Mouse (Mus musculus) CH12.LX (cell line): ENCODE data around the gene Tssk4. TPM values are rescaled to one million over a fixed set of nuclear protein-coding genes. Genes with fewer than 3 reads are reported as not detected.

Experiments
- DNase-seq: peaks from one replicate; pipeline ENCODE4 v3.0.0-alpha.2; 2013; ENCODE audit errors: extremely low read depth
- H3K27ac ChIP-seq: 2 replicates; pipeline ENCODE4 v1.5.1; 2012; ENCODE audit warnings: low read depth, mild to moderate bottlenecking, control low read depth, moderate library complexity; ENCODE audit not compliant: insufficient read depth
- H3K27me3 ChIP-seq: replicated peaks from 2 replicates; pipeline ENCODE3; 2012; ENCODE audit warnings: inconsistent platforms
- H3K36me3 ChIP-seq, 2 experiments: replicated peaks in 1 of 2; 2 replicates each; pipeline versions ENCODE3 to v1.6.1; 2012; ENCODE audit warnings: inconsistent platforms in 1 of 2, low read length in 1 of 2, mild to moderate bottlenecking in 1 of 2, mixed read lengths in 1 of 2, moderate library complexity in 1 of 2; ENCODE audit not compliant: control insufficient read depth in 1 of 2, insufficient read depth in 1 of 2
- H3K4me1 ChIP-seq, 2 experiments: 2 replicates each; pipeline ENCODE4 v1.6.1; 2012; ENCODE audit warnings: inconsistent platforms in 1 of 2, moderate library complexity in 1 of 2; ENCODE audit not compliant: insufficient read depth in 2 of 2, control insufficient read depth in 1 of 2
- H3K4me2 ChIP-seq: 2 replicates; pipeline ENCODE4 v1.6.1; 2012; ENCODE audit warnings: low read depth, mild to moderate bottlenecking, control low read depth; ENCODE audit not compliant: poor library complexity, insufficient read depth, severe bottlenecking
- H3K4me3 ChIP-seq, 3 experiments: fragments of 150-350 bp in 1 of 3; sonication (generic) in 1 of 3; replicated peaks in 1 of 3; 2 replicates each; pipeline versions ENCODE3 to v1.5.1; 2011 to 2012; ENCODE audit warnings: low read depth in 2 of 3, low read length in 2 of 3, mild to moderate bottlenecking in 2 of 3, moderate library complexity in 2 of 3, control low read depth in 1 of 3, improper control_type of control experiment in 1 of 3, inconsistent platforms in 1 of 3, mixed read lengths in 1 of 3; ENCODE audit not compliant: poor library complexity in 1 of 3
- H3K79me2 ChIP-seq: replicated peaks from 2 replicates; pipeline ENCODE4 v1.6.1; 2012; ENCODE audit warnings: mild to moderate bottlenecking, moderate library complexity; ENCODE audit not compliant: control insufficient read depth, poor library complexity, insufficient read depth, severe bottlenecking; ENCODE audit errors: extremely low read depth
- H3K9ac ChIP-seq: 2 replicates; pipeline ENCODE4 v1.6.1; 2012; ENCODE audit warnings: low read depth, mild to moderate bottlenecking, control low read depth, moderate library complexity; ENCODE audit not compliant: insufficient read depth
- H3K9me3 ChIP-seq: replicated peaks from 2 replicates; pipeline ENCODE3; 2012; ENCODE audit warnings: low read length, inconsistent platforms, mixed read lengths
- BHLHE40 ChIP-seq: IDR thresholded peaks from 2 replicates; pipeline ENCODE4 v1.6.1; 2011; ENCODE audit warnings: mild to moderate bottlenecking, low read depth, low read length, improper control_type of control experiment
- CHD1 ChIP-seq: IDR thresholded peaks from 2 replicates; pipeline ENCODE4 v1.6.1; 2012; ENCODE audit warnings: low read depth, low read length, improper control_type of control experiment, inconsistent platforms
- CHD2 ChIP-seq: IDR thresholded peaks from 2 replicates; pipeline ENCODE4 v1.6.1; 2011; ENCODE audit warnings: low read length, improper control_type of control experiment
- CTCF ChIP-seq, 2 experiments: IDR thresholded peaks in 1 of 2; conservative IDR thresholded peaks in 1 of 2; 2 replicates each; pipeline ENCODE4 v1.5.1; 2011 to 2012; ENCODE audit warnings: low read depth in 2 of 2, low read length in 2 of 2, improper control_type of control experiment in 1 of 2, inconsistent platforms in 1 of 2, mild to moderate bottlenecking in 1 of 2, moderate library complexity in 1 of 2
- E2F4 ChIP-seq: IDR thresholded peaks from 2 replicates; pipeline ENCODE4 v1.6.1; 2011; ENCODE audit warnings: low read depth, low read length, improper control_type of control experiment; ENCODE audit not compliant: insufficient replicate concordance
- ELF1 ChIP-seq: IDR thresholded peaks from 2 replicates; pipeline ENCODE4 v1.6.1; 2014; ENCODE audit warnings: low read depth, mild to moderate bottlenecking, inconsistent platforms, low read length, improper control_type of control experiment
- EP300 ChIP-seq: IDR thresholded peaks from 2 replicates; pipeline ENCODE4 v1.6.1; 2011; ENCODE audit warnings: low read length, improper control_type of control experiment
- ETS1 ChIP-seq: conservative IDR thresholded peaks from 2 replicates; pipeline ENCODE4 v1.6.1; 2012; ENCODE audit warnings: low read depth, mild to moderate bottlenecking, inconsistent platforms, low read length, improper control_type of control experiment, moderate library complexity
- GABPA ChIP-seq: IDR thresholded peaks from 2 replicates; pipeline ENCODE4 v1.6.1; 2012; ENCODE audit warnings: low read depth, low read length, improper control_type of control experiment, inconsistent platforms; ENCODE audit not compliant: insufficient replicate concordance
- HCFC1 ChIP-seq: IDR thresholded peaks from 2 replicates; pipeline ENCODE4 v1.6.1; 2012; ENCODE audit warnings: low read depth, mild to moderate bottlenecking, inconsistent platforms, low read length, improper control_type of control experiment
- IRF4 ChIP-seq: IDR thresholded peaks from 2 replicates; pipeline ENCODE4 v1.6.1; 2014; ENCODE audit warnings: low read depth, mild to moderate bottlenecking, inconsistent platforms, low read length, improper control_type of control experiment
- JUN ChIP-seq: IDR thresholded peaks from 2 replicates; pipeline ENCODE4 v1.6.1; 2011; ENCODE audit warnings: low read depth, mild to moderate bottlenecking, low read length, improper control_type of control experiment, moderate library complexity; ENCODE audit not compliant: insufficient read depth
- JUND ChIP-seq: conservative IDR thresholded peaks from 2 replicates; pipeline ENCODE4 v1.6.1; 2011; ENCODE audit warnings: low read depth, low read length, improper control_type of control experiment
- KAT2A ChIP-seq: IDR thresholded peaks from 2 replicates; pipeline ENCODE4 v1.6.1; 2012; ENCODE audit warnings: low read length, improper control_type of control experiment, inconsistent platforms; ENCODE audit not compliant: insufficient replicate concordance
- MAFK ChIP-seq: IDR thresholded peaks from 2 replicates; pipeline ENCODE4 v1.6.1; 2011; ENCODE audit warnings: low read length, improper control_type of control experiment; ENCODE audit not compliant: insufficient replicate concordance
- MAX ChIP-seq: IDR thresholded peaks from 2 replicates; pipeline ENCODE4 v1.6.1; 2011; ENCODE audit warnings: low read length, improper control_type of control experiment
- MAZ ChIP-seq: IDR thresholded peaks from 2 replicates; pipeline ENCODE4 v1.6.1; 2012; ENCODE audit warnings: low read depth, mild to moderate bottlenecking, inconsistent platforms, low read length, improper control_type of control experiment, moderate library complexity
- MEF2A ChIP-seq: IDR thresholded peaks from 2 replicates; pipeline ENCODE4 v1.6.1; 2014; ENCODE audit warnings: low read depth, mild to moderate bottlenecking, inconsistent platforms, low read length, improper control_type of control experiment, borderline replicate concordance
- MXI1 ChIP-seq: IDR thresholded peaks from 2 replicates; pipeline ENCODE4 v1.6.1; 2011; ENCODE audit warnings: mild to moderate bottlenecking, low read depth, low read length, improper control_type of control experiment
- MYC ChIP-seq: IDR thresholded peaks from 2 replicates; pipeline ENCODE4 v1.6.1; 2011; ENCODE audit warnings: low read depth, mild to moderate bottlenecking, improper control_type of control experiment, low read length
- NELFE ChIP-seq: IDR thresholded peaks from 2 replicates; pipeline ENCODE4 v1.6.1; 2011; ENCODE audit warnings: low read depth, low read length, improper control_type of control experiment
- NRF1 ChIP-seq: IDR thresholded peaks from 2 replicates; pipeline ENCODE4 v1.6.1; 2014; ENCODE audit warnings: low read depth, mild to moderate bottlenecking, inconsistent platforms, low read length, improper control_type of control experiment, moderate library complexity
- PAX5 ChIP-seq: IDR thresholded peaks from 2 replicates; pipeline ENCODE4 v1.6.1; 2012; ENCODE audit warnings: low read length, inconsistent platforms, mixed read lengths
- POLR2A ChIP-seq: IDR thresholded peaks from 2 replicates; pipeline ENCODE4 v1.6.1; 2011; ENCODE audit warnings: low read depth, mild to moderate bottlenecking, improper control_type of control experiment, low read length
- POLR2AphosphoS2 ChIP-seq: IDR thresholded peaks from 2 replicates; pipeline ENCODE4 v1.6.1; 2011; ENCODE audit warnings: low read depth, low read length, improper control_type of control experiment
- RAD21 ChIP-seq: IDR thresholded peaks from 2 replicates; pipeline ENCODE4 v1.6.1; 2011; ENCODE audit warnings: low read depth, mild to moderate bottlenecking, low read length, improper control_type of control experiment, moderate library complexity
- RCOR1 ChIP-seq: conservative IDR thresholded peaks from 2 replicates; pipeline ENCODE4 v1.6.1; 2012; ENCODE audit warnings: low read depth, mild to moderate bottlenecking, inconsistent platforms, low read length, improper control_type of control experiment
- SIN3A ChIP-seq: IDR thresholded peaks from 2 replicates; pipeline ENCODE4 v1.6.1; 2012; ENCODE audit warnings: low read length, improper control_type of control experiment, inconsistent platforms
- SMC3 ChIP-seq: IDR thresholded peaks from 2 replicates; pipeline ENCODE4 v1.6.1; 2011; ENCODE audit warnings: low read depth, low read length, improper control_type of control experiment
- TBP ChIP-seq: conservative IDR thresholded peaks from 2 replicates; pipeline ENCODE4 v1.6.1; 2011; ENCODE audit warnings: low read depth, low read length, improper control_type of control experiment
- TCF12 ChIP-seq: IDR thresholded peaks from 2 replicates; pipeline ENCODE4 v1.6.1; 2014; ENCODE audit warnings: low read depth, mild to moderate bottlenecking, inconsistent platforms, low read length, improper control_type of control experiment
- UBTF ChIP-seq: IDR thresholded peaks from 2 replicates; pipeline ENCODE4 v1.6.1; 2012; ENCODE audit warnings: low read depth, mild to moderate bottlenecking, inconsistent platforms, low read length, improper control_type of control experiment, moderate library complexity
- USF1 ChIP-seq: IDR thresholded peaks from 2 replicates; pipeline ENCODE4 v1.6.1; 2014; ENCODE audit warnings: low read depth, mild to moderate bottlenecking, inconsistent platforms, low read length, improper control_type of control experiment
- USF2 ChIP-seq: conservative IDR thresholded peaks from 2 replicates; pipeline ENCODE4 v1.6.1; 2011; ENCODE audit warnings: low read depth, low read length, improper control_type of control experiment
- ZC3H11A ChIP-seq: IDR thresholded peaks from 2 replicates; pipeline ENCODE4 v1.6.1; 2012; ENCODE audit warnings: low read depth, mild to moderate bottlenecking, inconsistent platforms, low read length, improper control_type of control experiment
- ZKSCAN1 ChIP-seq: IDR thresholded peaks from 2 replicates; pipeline ENCODE4 v1.6.1; 2012; ENCODE audit warnings: low read depth, inconsistent platforms, low read length, improper control_type of control experiment, borderline replicate concordance
- ZMIZ1 ChIP-seq: IDR thresholded peaks from 2 replicates; pipeline ENCODE4 v1.6.1; 2012; ENCODE audit warnings: low read depth, mild to moderate bottlenecking, inconsistent platforms, low read length, improper control_type of control experiment
- ZNF384 ChIP-seq: IDR thresholded peaks from 2 replicates; pipeline ENCODE4 v1.6.1; 2012; ENCODE audit warnings: low read depth, low read length, improper control_type of control experiment, inconsistent platforms
- dilution Hi-C: fragments of 300-500 bp; cut with MboI; formaldehyde crosslinking; loops from 2 replicates; pipeline ENCODE4 v1.14.3; 2020; ENCODE audit warnings: low sequenced_read_pairs; ENCODE audit not compliant: extremely low pct_unique_long_range_greater_than_20kb, extremely low pct_ligation_motif_present
- in situ Hi-C: fragments of 300-500 bp; cut with MboI; formaldehyde crosslinking; loops from 3 replicates; pipeline ENCODE4 v1.14.3; 2019; ENCODE audit warnings: low sequenced_read_pairs, low pct_ligation_motif_present, low pct_unique_long_range_greater_than_20kb, mixed read lengths
- polyA plus RNA-seq: library from polyadenylated mRNA; unstranded; fragments of >175 nt; gene quantifications from 2 replicates; pipeline ENCODE4 v1.2.1, GENCODE M21; 2012; ENCODE audit warnings: low read depth; ENCODE audit not compliant: insufficient read length
- total RNA-seq, 2 experiments: library from RNA; depleted of rRNA; stranded (reverse); fragments of 300-350 nt in 1 of 2; fragments of >200 nt in 1 of 2; gene quantifications; 2 replicates each; pipeline ENCODE4 v1.2.3; 2012 to 2014

The Tssk4 gene
- total and polyA plus RNA-seq, 3 experiments, result 0.30 to 0.31 TPM; not detected in 1

DNA sequence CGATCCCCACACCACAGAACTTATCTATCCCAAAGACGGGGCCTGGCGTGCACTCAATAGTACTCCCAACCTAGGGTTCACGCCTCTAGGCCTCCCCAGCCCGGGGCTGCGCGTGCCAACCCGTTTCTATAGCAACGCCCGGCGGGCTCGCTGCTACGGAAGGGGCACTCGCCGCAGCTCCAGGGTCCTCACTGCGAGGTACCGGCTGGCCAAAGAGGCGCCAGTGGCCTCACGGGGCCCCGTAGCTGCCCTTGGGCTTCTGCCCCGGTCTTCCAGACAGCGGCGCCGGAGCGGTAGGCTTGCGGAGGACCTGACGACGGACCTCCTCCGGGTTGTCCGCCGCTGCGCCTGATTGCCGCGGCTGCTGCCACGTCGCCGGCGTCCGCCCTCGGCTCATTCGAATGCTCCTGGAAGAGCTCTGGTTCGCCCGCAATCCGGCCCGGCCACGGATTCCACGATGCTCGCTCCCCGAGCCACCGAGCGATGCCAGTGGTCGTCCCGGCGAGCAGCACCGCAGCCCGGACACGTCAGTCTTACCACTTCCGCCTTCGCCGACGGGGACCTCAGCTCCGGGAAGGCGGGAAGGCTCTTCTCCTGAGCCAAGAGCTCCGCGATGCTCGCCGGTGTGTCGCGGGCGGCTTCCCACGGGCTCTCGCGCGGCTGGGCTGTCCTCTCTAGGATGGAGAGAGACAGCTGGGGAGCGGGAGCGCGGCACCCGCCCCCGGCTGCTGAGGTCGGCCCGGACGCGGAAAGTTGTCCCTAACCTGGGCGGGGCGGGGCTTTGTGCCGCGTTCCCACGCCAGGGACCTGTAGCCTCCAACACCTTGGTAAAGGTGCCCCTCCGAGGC lies 6.7 kb upstream of the Tssk4 start, which contains the start of gene Tm9sf1:
TSS of gene Tm9sf1 (minus strand) at position 747 of the 848 bp plus-strand sequence.
- H3K4me1 ChIP-seq, result peaks cover 4 to 45% of the 10 kb centered on the region in 2 experiments; a peak in 2 of 4 replicates
- in situ Hi-C loops, result no loop called here
- no peaks in the 10 kb centered on the region for H3K27me3 ChIP-seq
- peak within 1 kb of the TSS; percentile 52 for H3K27ac ChIP-seq
- TF ChIP-seq ELF1 (peak; percentile 95), NRF1 (no peak), USF1 (no peak), MYC (0 out of 2 replicates have a peak, but pooled peaks have one; percentile 34), POLR2AphosphoS2 (peak; percentile 64), USF2 (no peak), MEF2A (peak; percentile 70), ZC3H11A (no peak), SMC3 (no peak), POLR2A (peak; percentile 80), PAX5 (no peak), CTCF (conservative IDR thresholded peaks at IDR 0.05 in 1 of 2, IDR thresholded peaks at IDR 0.05 in 1 of 2; ENCODE audit: low read depth in 2 of 2, low read length in 2 of 2) (peak in 1 of 2 experiments; percentile 15; a peak in 2 of 4 replicates), KAT2A (peak; percentile 80; the same call in 1 of the 2 replicates), JUN (no peak), ETS1 (0 out of 2 replicates have a peak, but pooled peaks have one; percentile 15), IRF4 (peak; percentile 38; the same call in 1 of the 2 replicates), CHD2 (0 out of 2 replicates have a peak, but pooled peaks have one; percentile 29), GABPA (peak; percentile 22; the same call in 1 of the 2 replicates), SIN3A (peak; percentile 83), NELFE (peak; percentile 71), JUND (no peak), BHLHE40 (peak; percentile 22; the same call in 1 of the 2 replicates), CHD1 (no peak), EP300 (no peak), TCF12 (peak; percentile 40), TBP (0 out of 2 replicates have a peak, but pooled peaks have one; percentile 28), RCOR1 (no peak), ZNF384 (no peak), RAD21 (no peak), MAZ (no peak), ZMIZ1 (peak; percentile 87), ZKSCAN1 (no peak), UBTF (no peak; the same call in 1 of the 2 replicates), MXI1 (peak; percentile 80), MAFK (no peak), MAX (peak; percentile 100), HCFC1 (peak; percentile 88), E2F4 (peak; percentile 60; the same call in 1 of the 2 replicates)
- peaks cover 38% of the 10 kb centered on the region for H3K79me2 ChIP-seq
- peak within 1 kb of the TSS; percentile 74 for H3K9ac ChIP-seq
- peaks cover 28 to 53% of the 10 kb centered on the region in 2 experiments for H3K36me3 ChIP-seq
- no peaks in the 10 kb centered on the region for H3K9me3 ChIP-seq
- peak within 1 kb of the TSS; percentile 94 for H3K4me2 ChIP-seq
- DNase-seq, result peak; percentile 75
- dilution Hi-C loops, result no loop called here
- peak within 1 kb of the TSS; percentile 77 to 96 (median 93) for H3K4me3 ChIP-seq
